Mouse (Mus musculus) c-Kit-positive CD71-positive TER-119-negative erythroid progenitor cells, embryonic 14.5 days (primary cell): Measurements from ENCODE around the gene Nf2.
"Not testable (repeated sequence)": the region's sequence is repeated elsewhere in the genome, so short reads cannot be mapped to it uniquely, and the experiment has no call there.

ENCODE experiments used
- DNase-seq: peaks from one replicate; pipeline ENCODE4 v3.0.0-alpha.2; 2013; ENCODE audit warnings: low read depth

Gene Nf2

GRCm38 (mm10) chr11:4837342-4837741 is 12.0 kb downstream of the Nf2 start:
- DNase-seq, result no peak

- no peak for DNase-seq
Measured at GRCm38 (mm10) chr11:4836755-4837154, 12.6 kb downstream of the Nf2 start.

- no peak for DNase-seq
Measured at GRCm38 (mm10) chr11:4835436-4835835, 13.9 kb downstream of the Nf2 start.

GRCm38 (mm10) chr11:4833295-4833939 is 15.9 kb downstream of the Nf2 start:
- DNase-seq, result no peak

- DNase-seq, result no peak
Measured at GRCm38 (mm10) chr11:4831066-4831465, 18.3 kb downstream of the Nf2 start.

GRCm38 (mm10) chr11:4827916-4828315 is 21.4 kb downstream of the Nf2 start:
- no peak for DNase-seq

GRCm38 (mm10) chr11:4827340-4827739 is 22.0 kb downstream of the Nf2 start:
- no peak for DNase-seq

GRCm38 (mm10) chr11:4826152-4826778 is 23.1 kb downstream of the Nf2 start:
- no peak for DNase-seq

- DNase-seq, result no peak
Measured at GRCm38 (mm10) chr11:4823655-4824312, 25.6 kb downstream of the Nf2 start.

GRCm38 (mm10) chr11:4822446-4822842 is 26.9 kb downstream of the Nf2 start:
- DNase-seq, result not testable (repeated sequence)

- peak; percentile 33 for DNase-seq
Measured at GRCm38 (mm10) chr11:4821492-4822445, 27.6 kb downstream of the Nf2 start.

- DNase-seq, result no peak
Measured at GRCm38 (mm10) chr11:4814507-4815450, 34.6 kb downstream of the Nf2 start.

GRCm38 (mm10) chr11:4808311-4808710 is 41.0 kb downstream of the Nf2 start:
- no peak for DNase-seq

- no peak for DNase-seq
Measured at GRCm38 (mm10) chr11:4806031-4806715, 43.2 kb downstream of the Nf2 start.

GRCm38 (mm10) chr11:4804921-4805562 is 44.3 kb downstream of the Nf2 start:
- no peak for DNase-seq

- peak; percentile 24 for DNase-seq
Measured at GRCm38 (mm10) chr11:4803951-4804350, 45.4 kb downstream of the Nf2 start.

GRCm38 (mm10) chr11:4803426-4803825 is 45.9 kb downstream of the Nf2 start:
- no peak for DNase-seq

GRCm38 (mm10) chr11:4803008-4803407 is 46.3 kb downstream of the Nf2 start:
- DNase-seq, result no peak

GRCm38 (mm10) chr11:4802401-4802800 is 46.9 kb downstream of the Nf2 start:
- DNase-seq, result not testable (repeated sequence)

GRCm38 (mm10) chr11:4800654-4801053 is 48.7 kb downstream of the Nf2 start:
- no peak for DNase-seq
